Mouse (Mus musculus): ENCODE measurements at regions not wholly inside any gene's neighbourhood (a gene's known extent, or its start where the extent isn't known, plus 50 kb on each side); places are given as distances from the start of the nearest gene placed in this dataset.

GRCm38 (mm10) chr17:68120744-68121143, 116.8 kb upstream of the Arhgap28 start:
- DNase-seq: no peak

GRCm38 (mm10) chr17:68134373-68134772, 130.5 kb upstream of the Arhgap28 start:
- no peak for DNase-seq

GRCm38 (mm10) chr17:68135436-68135835, 131.5 kb upstream of the Arhgap28 start:
- DNase-seq: no peak

- DNase-seq: no peak
Measured at GRCm38 (mm10) chr17:68143307-68143706, 130.3 kb upstream of the L3mbtl4 start.

- DNase-seq: no peak
Measured at GRCm38 (mm10) chr17:68149237-68149792, 124.3 kb upstream of the L3mbtl4 start.

GRCm38 (mm10) chr17:68152438-68153120, 121.0 kb upstream of the L3mbtl4 start:
- DNase-seq: no peak

- DNase-seq: no peak
Measured at GRCm38 (mm10) chr17:68154879-68155278, 118.7 kb upstream of the L3mbtl4 start.

GRCm38 (mm10) chr17:68158172-68158651, 115.4 kb upstream of the L3mbtl4 start:
- peak; percentile 21 to 58 for DNase-seq

- no peak for DNase-seq
Measured at GRCm38 (mm10) chr17:68161107-68161506, 112.5 kb upstream of the L3mbtl4 start.

GRCm38 (mm10) chr17:68163545-68163944, 110.1 kb upstream of the L3mbtl4 start:
- peak; percentile 15 to 26 for DNase-seq

GRCm38 (mm10) chr17:68164666-68165065, 108.9 kb upstream of the L3mbtl4 start:
- DNase-seq: peak in 1 of 2 experiments; percentile 5

GRCm38 (mm10) chr17:68165171-68165825, 108.3 kb upstream of the L3mbtl4 start:
- DNase-seq: peak; percentile 23 to 31

GRCm38 (mm10) chr17:68166397-68166796, 107.2 kb upstream of the L3mbtl4 start:
- peak in 1 of 2 experiments; percentile 48 for DNase-seq

- DNase-seq: no peak
Measured at GRCm38 (mm10) chr17:68172838-68173237, 100.8 kb upstream of the L3mbtl4 start.

GRCm38 (mm10) chr17:68176611-68177165, 96.9 kb upstream of the L3mbtl4 start:
- DNase-seq: peak; percentile 17 to 71

- peak in 1 of 2 experiments; percentile 67 for DNase-seq
Measured at GRCm38 (mm10) chr17:68177835-68178234, 95.8 kb upstream of the L3mbtl4 start.

GRCm38 (mm10) chr17:68185385-68185784, 88.2 kb upstream of the L3mbtl4 start:
- no peak for DNase-seq

GRCm38 (mm10) chr17:68189888-68190287, 83.7 kb upstream of the L3mbtl4 start:
- DNase-seq: no peak

GRCm38 (mm10) chr17:68205545-68205944, 68.1 kb upstream of the L3mbtl4 start:
- DNase-seq: no peak

- DNase-seq: no peak
Measured at GRCm38 (mm10) chr17:68208837-68209236, 64.8 kb upstream of the L3mbtl4 start.

- peak; percentile 35 to 36 for DNase-seq
Measured at GRCm38 (mm10) chr17:68210313-68211254, 63.0 kb upstream of the L3mbtl4 start.

GRCm38 (mm10) chr17:68218246-68218645, 55.4 kb upstream of the L3mbtl4 start:
- no peak for DNase-seq

All from heart, adult 18-20 months (tissue).